ENCODE assay signal across 22 mouse cellular contexts in genomic region chr8:122362967-122363366, GRCm38 (mm10). TPM values are rescaled to one million over a fixed set of nuclear protein-coding genes. Genes with fewer than 3 reads are reported as not detected.
DNase-seq lines count a peak whose midpoint lies in the region; ATAC-seq and TF ChIP-seq lines count a peak whose summit lies in the region.
"Had no signal": no experiment of that assay in that cellular context is flagged by ENCODE, and none has a peak within 500 bp of the region (broad histone marks: within the 10 kb centered on the region; RNA-seq: fewer than 3 reads in every experiment).

No protein-coding gene starts in this region.

- no peaks in the 10 kb centered on the region for H3K36me3 ChIP-seq in embryonic facial prominence, embryonic 13.5 days
- H3K36me3 ChIP-seq: forebrain, embryonic 10.5 days; forebrain, embryonic 15.5 days; heart, embryonic 12.5 days; hindbrain, embryonic 10.5 days; hindbrain, embryonic 15.5 days had no signal

- H3K4me3 ChIP-seq in embryonic facial prominence, embryonic 13.5 days = no peak overlapping the region
- H3K4me3 ChIP-seq in olfactory bulb, adult 2 months (ENCODE audit: insufficient read depth, low read depth, low read length) = no peak overlapping the region
- H3K4me3 ChIP-seq: forebrain, embryonic 10.5 days; forebrain, embryonic 15.5 days; gastrocnemius, adult 2 months; heart, embryonic 12.5 days; hindbrain, embryonic 10.5 days; hindbrain, embryonic 15.5 days had no signal

- no peak overlapping the region for H3K27ac ChIP-seq in embryonic facial prominence, embryonic 13.5 days
- H3K27ac ChIP-seq in olfactory bulb, adult 2 months (ENCODE audit: insufficient read depth, low read depth, low read length) = no peak overlapping the region
- H3K27ac ChIP-seq: forebrain, embryonic 10.5 days; forebrain, embryonic 15.5 days; gastrocnemius, adult 2 months; hindbrain, embryonic 10.5 days; hindbrain, embryonic 15.5 days had no signal

- H3K27me3 ChIP-seq in embryonic facial prominence, embryonic 13.5 days = peaks cover 24% of the 10 kb centered on the region
- H3K27me3 ChIP-seq: Patski had no signal

- H3K9ac ChIP-seq in embryonic facial prominence, embryonic 13.5 days = 0 out of 2 replicates have a peak overlapping the region, but pooled peaks have one; percentile 12
- H3K9ac ChIP-seq: forebrain, embryonic 15.5 days; heart, embryonic 12.5 days; hindbrain, embryonic 15.5 days had no signal

- no peak for DNase-seq in frontal cortex, postnatal 36 days (ENCODE audit: low spot score in 2 of 2)
- peak; percentile 59 for DNase-seq in brain, adult 2 months (ENCODE audit: low read depth, low spot score)
- DNase-seq in right cerebral cortex, postnatal 10 days (ENCODE audit: low spot score in 2 of 2) = no peak
- no peak for DNase-seq in right cerebral cortex, postnatal 25 days
- DNase-seq: adrenal gland, postnatal 14 days; cerebellum, adult 18-20 months; cerebellum, adult 9-11 months; cerebellum, postnatal 36 days; gastrocnemius, adult 2 months; gastrocnemius, postnatal 25 days had no signal

- no peak for TF ChIP-seq POLR2A in olfactory bulb, adult 2 months (IDR thresholded peaks at IDR 0.05; ENCODE audit: insufficient read depth, low read depth, low read length)

- peak; percentile 58 for ATAC-seq in frontal cortex, adult (ENCODE audit: low TSS enrichment)
- ATAC-seq in embryonic facial prominence, embryonic 13.5 days (ENCODE audit: insufficient number of reproducible peaks, insufficient read depth, low FRiP score, low TSS enrichment, low read depth) = no peak
- ATAC-seq: activated CD4-positive, CD25-positive, alpha-beta regulatory T cell, adult 4 months; forebrain, embryonic 15.5 days; inflammation-experienced regulatory T-cells, adult 6 months; Patski had no signal

- 16% methylated on average over 8 of the region's 8 CpGs for WGBS in embryonic facial prominence, embryonic 13.5 days
- 32% methylated on average over 8 of the region's 8 CpGs for whole genome bisulfite sequencing in olfactory bulb, adult 2 months

- H3K9me3 ChIP-seq in embryonic facial prominence, embryonic 13.5 days = no peaks in the 10 kb centered on the region
- H3K9me3 ChIP-seq: forebrain, embryonic 10.5 days; forebrain, embryonic 15.5 days; heart, embryonic 12.5 days; hindbrain, embryonic 10.5 days; hindbrain, embryonic 15.5 days had no signal

- no peak overlapping the region for H3K4me2 ChIP-seq in embryonic facial prominence, embryonic 13.5 days
- H3K4me2 ChIP-seq: forebrain, embryonic 15.5 days; heart, embryonic 12.5 days; hindbrain, embryonic 15.5 days had no signal

- 0 out of 2 replicates have a peak, but pooled peaks have one; percentile 14 for TF ChIP-seq CTCF in olfactory bulb, adult 2 months (IDR thresholded peaks at IDR 0.05; ENCODE audit: insufficient read depth, low read depth, low read length)

- H3K4me1 ChIP-seq in embryonic facial prominence, embryonic 13.5 days = peaks cover 14% of the 10 kb centered on the region
- peaks cover 35% of the 10 kb centered on the region for H3K4me1 ChIP-seq in olfactory bulb, adult 2 months (ENCODE audit: control insufficient read depth, insufficient read depth, low read length)
- H3K4me1 ChIP-seq: forebrain, embryonic 10.5 days; forebrain, embryonic 15.5 days; hindbrain, embryonic 10.5 days; hindbrain, embryonic 15.5 days had no signal

RNA-seq across cellular contexts. Expression of gene Trhr2, which starts 2.4 kb away (rescaled TPM):
- polyA plus RNA-seq in embryonic facial prominence, embryonic 13.5 days (2015; fragmentation: Nextera tagmentation; extraction: Ambion mirVana) = 0.26 and 0.66 TPM in 2 replicates
- polyA plus RNA-seq in olfactory bulb, adult 2 months (2012; ENCODE audit: insufficient read depth, insufficient read length, low replicate concordance, missing spikeins) = not detected in 2 replicates
- polyA plus RNA-seq: activated CD4-positive, CD25-positive, alpha-beta regulatory T cell, adult 4 months; forebrain, embryonic 10.5 days; forebrain, embryonic 15.5 days; heart, embryonic 12.5 days; heart, embryonic 16.5 days; hindbrain, embryonic 10.5 days; inflammation-experienced regulatory T-cells, adult 6 months had no signal

RNA-seq across cellular contexts. Expression of gene Zc3h18, which starts 13.4 kb away (rescaled TPM):
- polyA plus RNA-seq in embryonic facial prominence, embryonic 13.5 days (2015; fragmentation: Nextera tagmentation; extraction: Ambion mirVana) = 54.8 and 59.1 TPM in 2 replicates
- not detected in 2 replicates for polyA plus RNA-seq in olfactory bulb, adult 2 months (2012; ENCODE audit: insufficient read depth, insufficient read length, low replicate concordance, missing spikeins)

RNA-seq across cellular contexts. Expression of gene Il17c, which starts 58.9 kb away (rescaled TPM):
- polyA plus RNA-seq in embryonic facial prominence, embryonic 13.5 days (2015; fragmentation: Nextera tagmentation; extraction: Ambion mirVana) = 0.31 TPM in 1 of 2 replicates, not detected in the other
- polyA plus RNA-seq in olfactory bulb, adult 2 months (2012; ENCODE audit: insufficient read depth, insufficient read length, low replicate concordance, missing spikeins) = not detected in 2 replicates
- polyA plus RNA-seq: activated CD4-positive, CD25-positive, alpha-beta regulatory T cell, adult 4 months; forebrain, embryonic 15.5 days; heart, embryonic 12.5 days; hindbrain, embryonic 10.5 days; hindbrain, embryonic 15.5 days had no signal
